Mouse (Mus musculus) MEL (cell line): ENCODE results near the gene T. TPM values are rescaled to one million over a fixed set of nuclear protein-coding genes. Genes with fewer than 3 reads are reported as not detected.

Experiments
- DNase-seq: peaks from one replicate; pipeline ENCODE4 v3.0.0; 2011; ENCODE audit warnings: low read depth, low spot score
- H3K27ac ChIP-seq: 2 replicates; pipeline ENCODE4 v1.5.1; 2012; ENCODE audit warnings: low read depth, mild to moderate bottlenecking, control low read depth, low read length, moderate library complexity; ENCODE audit not compliant: control insufficient read depth
- H3K27me3 ChIP-seq, 2 experiments: fragments of 150-350 bp in 1 of 2; sonication (generic) in 1 of 2; 2 replicates each; pipeline ENCODE4 v1.6.1; 2012; ENCODE audit warnings: low read length in 2 of 2, mild to moderate bottlenecking in 2 of 2, improper control_type of control experiment in 1 of 2, moderate library complexity in 1 of 2; ENCODE audit not compliant: insufficient read depth in 2 of 2, control insufficient read depth in 1 of 2
- H3K36me3 ChIP-seq, 2 experiments: 2 replicates each; pipeline ENCODE4 v1.6.1; 2012 to 2014; ENCODE audit warnings: low read length in 2 of 2, improper control_type of control experiment in 1 of 2, inconsistent platforms in 1 of 2, mild to moderate bottlenecking in 1 of 2; ENCODE audit not compliant: insufficient read depth in 2 of 2, control insufficient read depth in 1 of 2
- H3K4me1 ChIP-seq, 2 experiments: fragments of 150-350 bp in 1 of 2; sonication (generic) in 1 of 2; 2 replicates each; pipeline ENCODE4 v1.6.1; 2012; ENCODE audit warnings: low read length in 2 of 2, improper control_type of control experiment in 1 of 2, mild to moderate bottlenecking in 1 of 2; ENCODE audit not compliant: insufficient read depth in 2 of 2, control insufficient read depth in 1 of 2
- H3K4me3 ChIP-seq, 2 experiments: fragments of 150-350 bp in 1 of 2; sonication (generic) in 1 of 2; 2 replicates each; pipeline ENCODE4 v1.5.1; 2012; ENCODE audit warnings: low read depth in 2 of 2, low read length in 2 of 2, mild to moderate bottlenecking in 2 of 2, moderate library complexity in 2 of 2, control low read depth in 1 of 2, improper control_type of control experiment in 1 of 2; ENCODE audit not compliant: control insufficient read depth in 1 of 2, insufficient read depth in 1 of 2
- H3K79me2 ChIP-seq: 2 replicates; pipeline ENCODE4 v1.6.1; 2012; ENCODE audit warnings: mild to moderate bottlenecking, low read length, moderate library complexity; ENCODE audit not compliant: control insufficient read depth, poor library complexity, insufficient read depth
- H3K9ac ChIP-seq: 2 replicates; pipeline ENCODE4 v1.6.1; 2012; ENCODE audit warnings: low read depth, mild to moderate bottlenecking, control low read depth, low read length, moderate library complexity; ENCODE audit not compliant: control insufficient read depth, poor library complexity, severe bottlenecking
- H3K9me3 ChIP-seq: fragments of 150-350 bp; sonication (generic); replicated peaks from 2 replicates; pipeline ENCODE4 v1.6.1; 2012; ENCODE audit warnings: mild to moderate bottlenecking, low read length, improper control_type of control experiment, moderate library complexity; ENCODE audit not compliant: insufficient read depth
- CHD1 ChIP-seq: IDR thresholded peaks from 2 replicates; pipeline ENCODE4 v1.6.1; 2012; ENCODE audit warnings: low read depth, mild to moderate bottlenecking, inconsistent platforms, low read length, improper control_type of control experiment
- CHD2 ChIP-seq: IDR thresholded peaks from 2 replicates; pipeline ENCODE4 v1.6.1; 2011; ENCODE audit warnings: low read length, improper control_type of control experiment
- CTCF ChIP-seq, 3 experiments: IDR thresholded peaks in 2 of 3; conservative IDR thresholded peaks in 1 of 3; 2 replicates each; pipeline ENCODE4 v1.5.1; 2011 to 2012; ENCODE audit warnings: low read length in 3 of 3, low read depth in 2 of 3, mild to moderate bottlenecking in 2 of 3, improper control_type of control experiment in 1 of 3, inconsistent platforms in 1 of 3, mixed read lengths in 1 of 3, moderate library complexity in 1 of 3; ENCODE audit not compliant: control insufficient read depth in 1 of 3, insufficient read depth in 1 of 3, poor library complexity in 1 of 3, severe bottlenecking in 1 of 3
- ELF1 ChIP-seq: IDR thresholded peaks from 2 replicates; pipeline ENCODE4 v1.6.1; 2014; ENCODE audit warnings: low read depth, mild to moderate bottlenecking, inconsistent platforms, low read length, improper control_type of control experiment, moderate library complexity
- EP300 ChIP-seq, 2 experiments: IDR thresholded peaks; 2 replicates each; pipeline ENCODE4 v1.6.1; 2011; ENCODE audit warnings: improper control_type of control experiment in 2 of 2, low read length in 2 of 2, low read depth in 1 of 2, mild to moderate bottlenecking in 1 of 2
- ETS1 ChIP-seq: IDR thresholded peaks from 2 replicates; pipeline ENCODE4 v1.6.1; 2012; ENCODE audit warnings: low read depth, mild to moderate bottlenecking, inconsistent platforms, low read length, improper control_type of control experiment, moderate library complexity
- HCFC1 ChIP-seq: IDR thresholded peaks from 2 replicates; pipeline ENCODE4 v1.6.1; 2012; ENCODE audit warnings: low read depth, mild to moderate bottlenecking, inconsistent platforms, low read length, improper control_type of control experiment, moderate library complexity
- JUND ChIP-seq: IDR thresholded peaks from 2 replicates; pipeline ENCODE4 v1.6.1; 2011; ENCODE audit warnings: low read depth, mild to moderate bottlenecking, improper control_type of control experiment, low read length
- MAFK ChIP-seq: IDR thresholded peaks from 2 replicates; pipeline ENCODE4 v1.6.1; 2011; ENCODE audit warnings: low read depth, mild to moderate bottlenecking, low read length, improper control_type of control experiment, borderline replicate concordance
- MAX ChIP-seq: IDR thresholded peaks from 2 replicates; pipeline ENCODE4 v1.6.1; 2011; ENCODE audit warnings: low read length, improper control_type of control experiment
- MAZ ChIP-seq: IDR thresholded peaks from 2 replicates; pipeline ENCODE4 v1.6.1; 2012; ENCODE audit warnings: low read depth, mild to moderate bottlenecking, inconsistent platforms, low read length, improper control_type of control experiment
- MYC ChIP-seq: IDR thresholded peaks from 2 replicates; pipeline ENCODE4 v1.6.1; 2011; ENCODE audit warnings: low read depth, mild to moderate bottlenecking, low read length, improper control_type of control experiment, moderate library complexity
- NELFE ChIP-seq: IDR thresholded peaks from 2 replicates; pipeline ENCODE4 v1.6.1; 2011; ENCODE audit warnings: low read depth, low read length, improper control_type of control experiment
- POLR2A ChIP-seq, 2 experiments: IDR thresholded peaks; 2 replicates each; pipeline ENCODE4 v1.6.1; 2011 to 2012; ENCODE audit warnings: low read length in 2 of 2, mild to moderate bottlenecking in 2 of 2, control low read depth in 1 of 2, improper control_type of control experiment in 1 of 2, low read depth in 1 of 2, moderate library complexity in 1 of 2; ENCODE audit not compliant: control insufficient read depth in 1 of 2, insufficient read depth in 1 of 2, poor library complexity in 1 of 2
- POLR2AphosphoS2 ChIP-seq: IDR thresholded peaks from 2 replicates; pipeline ENCODE4 v1.6.1; 2011; ENCODE audit warnings: low read length, improper control_type of control experiment
- RAD21 ChIP-seq: IDR thresholded peaks from 2 replicates; pipeline ENCODE4 v1.6.1; 2011; ENCODE audit warnings: mild to moderate bottlenecking, low read depth, low read length, improper control_type of control experiment
- SIN3A ChIP-seq: IDR thresholded peaks from 2 replicates; pipeline ENCODE4 v1.6.1; 2012; ENCODE audit warnings: low read length, improper control_type of control experiment, inconsistent platforms
- SMC3 ChIP-seq: IDR thresholded peaks from 2 replicates; pipeline ENCODE4 v1.6.1; 2011; ENCODE audit warnings: low read depth, low read length, improper control_type of control experiment
- TCF12 ChIP-seq: IDR thresholded peaks from 2 replicates; pipeline ENCODE4 v1.6.1; 2014; ENCODE audit warnings: low read depth, mild to moderate bottlenecking, inconsistent platforms, low read length, improper control_type of control experiment, moderate library complexity
- USF1 ChIP-seq: IDR thresholded peaks from 2 replicates; pipeline ENCODE4 v1.6.1; 2014; ENCODE audit warnings: low read depth, mild to moderate bottlenecking, inconsistent platforms, low read length, improper control_type of control experiment, moderate library complexity
- USF2 ChIP-seq, 2 experiments: IDR thresholded peaks; 2 replicates each; pipeline ENCODE4 v1.6.1; 2011 to 2012; ENCODE audit warnings: improper control_type of control experiment in 2 of 2, low read length in 2 of 2, borderline replicate concordance in 1 of 2, inconsistent platforms in 1 of 2, low read depth in 1 of 2, mild to moderate bottlenecking in 1 of 2; ENCODE audit not compliant: insufficient read depth in 1 of 2
- ZC3H11A ChIP-seq: IDR thresholded peaks from 2 replicates; pipeline ENCODE4 v1.6.1; 2012; ENCODE audit warnings: low read depth, mild to moderate bottlenecking, inconsistent platforms, low read length, improper control_type of control experiment
- ZKSCAN1 ChIP-seq: IDR thresholded peaks from 2 replicates; pipeline ENCODE4 v1.6.1; 2012; ENCODE audit warnings: low read depth, mild to moderate bottlenecking, inconsistent platforms, low read length, improper control_type of control experiment, moderate library complexity
- ZMIZ1 ChIP-seq: IDR thresholded peaks from 2 replicates; pipeline ENCODE4 v1.6.1; 2012; ENCODE audit warnings: low read depth, mild to moderate bottlenecking, inconsistent platforms, low read length, improper control_type of control experiment, moderate library complexity
- ZNF384 ChIP-seq: IDR thresholded peaks from 2 replicates; pipeline ENCODE4 v1.6.1; 2012; ENCODE audit warnings: low read depth, mild to moderate bottlenecking, inconsistent platforms, low read length, improper control_type of control experiment
- polyA plus RNA-seq, 2 experiments: library from polyadenylated mRNA; stranded (reverse) in 1 of 2; unstranded in 1 of 2; fragments of >175 nt in 1 of 2; fragments of >200 nt in 1 of 2; gene quantifications; 2 replicates each; pipeline versions ENCODE4 v1.2.1 to v1.2.4; 2012; ENCODE audit warnings: low replicate concordance in 2 of 2, low read depth in 1 of 2; ENCODE audit not compliant: insufficient read length in 2 of 2, insufficient read depth in 1 of 2, missing spikeins in 1 of 2
- total RNA-seq: library from RNA; depleted of rRNA; stranded (reverse); fragments of 300-350 nt; gene quantifications from 2 replicates; pipeline ENCODE4 v1.2.3, GENCODE M21; 2012

T gene
- total and polyA plus RNA-seq, 3 experiments = not detected

DNA sequence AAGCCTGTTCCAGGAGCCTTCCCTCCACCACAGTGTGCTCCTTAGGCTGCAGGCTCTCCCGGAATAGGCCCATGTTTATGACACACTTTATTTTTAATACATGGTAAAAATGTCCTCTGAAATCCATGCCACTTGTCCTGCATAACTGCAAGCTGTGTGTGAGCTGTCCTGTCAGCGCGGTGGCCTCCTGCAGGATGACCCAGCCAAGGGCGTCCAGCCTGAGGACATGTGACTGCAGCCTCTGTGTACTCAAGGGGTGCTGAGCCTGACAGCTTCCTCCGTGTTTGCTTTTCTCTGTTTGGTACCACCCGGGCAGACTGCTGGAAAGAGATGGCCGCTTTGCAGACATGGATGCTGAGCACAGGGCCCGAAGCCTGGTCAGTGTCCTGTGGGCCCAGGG, 17.4 kb upstream of the T start:
- Histone ChIP-seq H3K4me1 (peaks cover 0 to 5% of the 10 kb centered on the region in 2 experiments; a peak in 3 of 4 replicates), H3K27me3 (0 out of 4 replicates have a peak, but pooled peaks cover 0 to 2% of the 10 kb centered on the region in 2 experiments), H3K9ac (no peak overlapping the region), H3K27ac (no peak overlapping the region), H3K4me3 (no peak overlapping the region), H3K79me2 (no peaks in the 10 kb centered on the region), H3K36me3 (no peaks in the 10 kb centered on the region), H3K9me3 (no peaks in the 10 kb centered on the region)
- no peak for DNase-seq
- no peak for TF ChIP-seq POLR2AphosphoS2
- TF ChIP-seq EP300 (IDR thresholded peaks at IDR 0.05; ENCODE audit: low read depth in 1 of 2, low read length in 2 of 2) = no peak
- TF ChIP-seq JUND = no peak
- TF ChIP-seq MAFK = no peak
- no peak for TF ChIP-seq ZKSCAN1
- no peak for TF ChIP-seq HCFC1
- TF ChIP-seq POLR2A (IDR thresholded peaks at IDR 0.05; ENCODE audit: control insufficient read depth in 1 of 2, insufficient read depth in 1 of 2, low read depth in 1 of 2, low read length in 2 of 2, poor library complexity in 1 of 2) = no peak
- TF ChIP-seq ZNF384 = no peak
- TF ChIP-seq MAZ = no peak
- no peak for TF ChIP-seq RAD21
- no peak for TF ChIP-seq SMC3
- no peak for TF ChIP-seq NELFE

DNA sequence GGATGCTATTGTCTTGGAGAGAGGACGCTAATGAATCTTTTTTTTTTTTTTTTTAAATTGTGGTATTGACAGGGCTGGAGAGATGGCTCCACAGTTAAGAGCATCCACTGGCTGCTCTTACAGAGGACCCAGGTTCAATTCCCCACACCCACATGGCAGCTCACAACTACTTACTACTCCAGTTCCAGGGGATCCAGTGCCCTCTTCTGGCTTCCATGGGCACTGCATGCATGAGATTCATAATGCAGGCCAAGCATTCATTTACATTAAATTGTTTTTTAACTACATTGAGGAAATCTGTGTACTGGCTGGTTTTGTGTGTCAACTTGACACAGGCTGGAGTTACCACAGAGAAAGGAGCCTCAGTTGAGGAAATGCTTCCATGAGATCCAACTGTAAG, 13.5 kb upstream of the T start:
- no peaks in the 10 kb centered on the region for H3K79me2 ChIP-seq
- no peaks in the 10 kb centered on the region for H3K27me3 ChIP-seq
- no peak overlapping the region for H3K9ac ChIP-seq
- H3K4me1 ChIP-seq = peaks cover 0 to 10% of the 10 kb centered on the region in 2 experiments; a peak in 3 of 4 replicates
- DNase-seq = peak; percentile 69
- H3K27ac ChIP-seq = no peak overlapping the region
- H3K36me3 ChIP-seq = no peaks in the 10 kb centered on the region
- H3K9me3 ChIP-seq = no peaks in the 10 kb centered on the region
- peak; percentile 57 for TF ChIP-seq SMC3
- TF ChIP-seq ZC3H11A = peak; percentile 36
- no peak for TF ChIP-seq CHD1
- TF ChIP-seq RAD21 = peak; percentile 51
- TF ChIP-seq CTCF (IDR thresholded peaks at IDR 0.05 in 2 of 3, conservative IDR thresholded peaks at IDR 0.05 in 1 of 3; ENCODE audit: control insufficient read depth in 1 of 3, insufficient read depth in 1 of 3, low read depth in 2 of 3, low read length in 3 of 3, poor library complexity in 1 of 3, severe bottlenecking in 1 of 3) = peak; percentile 55 to 60 (median 57)
- no peak overlapping the region for H3K4me3 ChIP-seq

DNA sequence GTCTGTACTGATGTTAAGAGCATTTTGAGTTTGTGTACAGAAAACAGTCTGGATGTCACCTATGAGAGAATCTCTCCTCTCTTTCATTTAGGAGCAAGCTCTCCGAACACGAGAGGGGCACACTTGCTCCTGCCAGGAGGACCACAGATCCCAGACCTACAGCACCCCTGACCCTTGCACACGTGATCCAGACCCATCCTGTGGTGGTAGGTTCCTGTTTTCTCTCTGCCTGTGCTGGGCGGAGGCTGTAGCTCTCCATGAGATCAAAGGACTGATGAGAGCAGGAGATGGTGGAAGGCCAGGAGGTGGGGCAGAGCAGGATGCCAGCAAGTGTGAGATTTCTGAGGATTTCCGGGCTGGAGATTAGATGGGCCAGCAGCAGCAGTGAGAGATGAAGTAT, 12.7 kb upstream of the T start:
- DNase-seq = peak; percentile 71
- no peaks in the 10 kb centered on the region for H3K79me2 ChIP-seq
- H3K9me3 ChIP-seq = no peaks in the 10 kb centered on the region
- H3K9ac ChIP-seq = peak overlapping the region; percentile 6; the same call in 1 of the 2 replicates
- peaks cover 0 to 10% of the 10 kb centered on the region in 2 experiments; a peak in 3 of 4 replicates for H3K4me1 ChIP-seq
- no peaks in the 10 kb centered on the region; a peak in 1 of 4 replicates for H3K27me3 ChIP-seq
- 0 out of 2 replicates have a peak overlapping the region, but pooled peaks have one; percentile 5 for H3K27ac ChIP-seq
- peak overlapping the region; percentile 7 to 33; a peak in 1 of 4 replicates for H3K4me3 ChIP-seq
- no peaks in the 10 kb centered on the region for H3K36me3 ChIP-seq
- TF ChIP-seq SMC3 = no peak
- no peak for TF ChIP-seq CHD1
- no peak for TF ChIP-seq ZKSCAN1
- no peak for TF ChIP-seq SIN3A
- TF ChIP-seq ETS1 = no peak
- no peak for TF ChIP-seq POLR2AphosphoS2
- TF ChIP-seq CTCF (IDR thresholded peaks at IDR 0.05 in 2 of 3, conservative IDR thresholded peaks at IDR 0.05 in 1 of 3; ENCODE audit: control insufficient read depth in 1 of 3, insufficient read depth in 1 of 3, low read depth in 2 of 3, low read length in 3 of 3, poor library complexity in 1 of 3, severe bottlenecking in 1 of 3) = no peak
- TF ChIP-seq RAD21 = no peak
- TF ChIP-seq ZMIZ1 = no peak
- TF ChIP-seq NELFE = peak; percentile 25; the same call in 1 of the 2 replicates
- TF ChIP-seq TCF12 = no peak
- peak; percentile 87 for TF ChIP-seq USF1
- no peak for TF ChIP-seq CHD2
- TF ChIP-seq MAX = peak; percentile 61
- no peak for TF ChIP-seq ZC3H11A
- TF ChIP-seq MYC = no peak
- TF ChIP-seq USF2 (IDR thresholded peaks at IDR 0.05; ENCODE audit: borderline replicate concordance in 1 of 2, insufficient read depth in 1 of 2, low read depth in 1 of 2, low read length in 2 of 2) = 0 out of 4 replicates have a peak, but pooled peaks have one; percentile 18 to 34
- TF ChIP-seq MAFK = no peak
- TF ChIP-seq HCFC1 = no peak
- TF ChIP-seq ELF1 = no peak
